Mouse (Mus musculus) stomach, embryonic 15.5 days (tissue): ENCODE results near the gene Chd9. TPM values are rescaled to one million over a fixed set of nuclear protein-coding genes. Genes with fewer than 3 reads are reported as not detected.

Experiments used
- ATAC-seq: fragments of 200-750 bp; cut with Nextera tagmentation; 2 replicates; pipeline ENCODE4 v1.8.0; 2017; ENCODE audit warnings: low read depth, moderate number of reproducible peaks, moderate TSS enrichment; ENCODE audit not compliant: insufficient read depth, low FRiP score
- H3K27ac ChIP-seq: fragments of 300-500 bp; sonication (generic); 2 replicates; pipeline ENCODE4 v1.5.1; 2015; ENCODE audit warnings: mild to moderate bottlenecking, inconsistent platforms
- H3K27me3 ChIP-seq: fragments of 300-500 bp; sonication (generic); replicated peaks from 2 replicates; pipeline ENCODE4 v1.6.1; 2015; ENCODE audit warnings: inconsistent platforms
- H3K36me3 ChIP-seq: fragments of 300-500 bp; sonication (generic); 2 replicates; pipeline ENCODE4 v1.6.1; 2015; ENCODE audit warnings: inconsistent platforms
- H3K4me1 ChIP-seq: fragments of 300-500 bp; sonication (generic); 2 replicates; pipeline ENCODE4 v1.6.1; 2015; ENCODE audit warnings: inconsistent platforms
- H3K4me2 ChIP-seq: fragments of 300-500 bp; sonication (generic); 2 replicates; pipeline ENCODE4 v1.6.1; 2015; ENCODE audit warnings: mild to moderate bottlenecking, inconsistent platforms
- H3K4me3 ChIP-seq: fragments of 300-500 bp; sonication (generic); replicated peaks from 2 replicates; pipeline ENCODE4 v1.5.1; 2015; ENCODE audit warnings: inconsistent platforms
- H3K9ac ChIP-seq: fragments of 300-500 bp; sonication (generic); 2 replicates; pipeline ENCODE4 v1.6.1; 2015; ENCODE audit warnings: inconsistent platforms
- H3K9me3 ChIP-seq: fragments of 300-500 bp; sonication (generic); 2 replicates; pipeline ENCODE4 v1.6.1; 2016; ENCODE audit warnings: inconsistent platforms
- WGBS: fragments of 180-500 bp; shearing (Covaris S2); methylation state at CpG from one replicate; pipeline ENCODE4 v1.1.7; 2015; 5-methylcytosine and 5-hydroxymethylcytosine counted together
- polyA plus RNA-seq: library from polyadenylated mRNA; unstranded; fragments of >200 nt; fragmentation: Nextera tagmentation; extraction: Ambion mirVana; gene quantifications from 2 replicates; pipeline ENCODE4 v1.2.1, GENCODE M21; 2015

Chd9 gene
- polyA plus RNA-seq, 1 experiment from 2014 or later, result 185 TPM

DNA sequence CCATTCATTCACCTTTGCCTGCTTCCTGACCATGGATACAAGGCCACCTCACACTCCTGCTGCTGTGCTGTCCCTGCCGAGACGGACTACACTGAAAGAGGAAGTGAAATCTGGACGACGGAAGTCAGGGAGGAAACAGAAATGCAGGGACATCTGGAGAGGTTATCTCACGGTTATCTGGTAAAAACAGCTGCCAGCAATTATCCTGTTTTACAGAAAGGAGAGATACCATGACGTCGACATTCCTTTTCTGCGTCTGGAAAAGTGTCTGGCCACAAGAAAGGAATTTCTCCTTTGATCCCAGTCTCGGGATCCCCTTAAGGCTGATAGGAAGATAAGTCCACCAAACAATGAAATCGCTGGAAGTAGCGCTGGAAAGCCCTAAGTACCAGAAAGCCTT is 5.7 kb upstream of the Chd9 start:
- no peak overlapping the region for H3K27ac ChIP-seq
- H3K27me3 ChIP-seq, result no peaks in the 10 kb centered on the region
- H3K4me3 ChIP-seq, result no peak overlapping the region
- no peaks in the 10 kb centered on the region for H3K36me3 ChIP-seq
- no peak for ATAC-seq
- WGBS, result 27% methylated on average over 11 of the region's 11 CpGs
- no peaks in the 10 kb centered on the region for H3K4me1 ChIP-seq
- no peak overlapping the region for H3K9ac ChIP-seq
- no peak overlapping the region for H3K4me2 ChIP-seq
- H3K9me3 ChIP-seq, result no peaks in the 10 kb centered on the region

DNA sequence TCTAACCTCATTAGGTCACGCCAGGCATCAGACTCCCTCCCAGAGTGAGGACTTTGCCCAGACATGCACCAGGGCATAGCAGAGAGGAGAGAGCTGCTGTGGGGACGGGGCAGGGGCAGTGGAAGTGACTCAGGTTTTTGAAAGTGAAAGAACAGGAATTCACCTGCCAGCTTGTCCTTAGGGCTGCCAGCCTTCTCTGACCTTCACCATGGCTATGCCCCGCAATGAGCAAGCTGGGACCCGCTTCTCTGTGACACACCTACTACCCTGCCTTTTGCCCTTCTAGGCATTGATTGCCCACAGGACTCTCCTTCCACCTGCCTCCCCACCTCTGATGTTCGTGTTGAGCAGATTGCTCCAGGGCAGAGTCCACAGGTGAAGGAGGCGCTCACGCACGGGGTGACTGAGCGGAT is 2.7 kb upstream of the Chd9 start:
- Histone ChIP-seq H3K36me3 (no peaks in the 10 kb centered on the region), H3K27ac (peak overlapping the region; percentile 67), H3K4me2 (peak overlapping the region; percentile 40), H3K27me3 (no peaks in the 10 kb centered on the region), H3K9ac (no peak overlapping the region), H3K9me3 (no peaks in the 10 kb centered on the region), H3K4me3 (no peak overlapping the region), H3K4me1 (peaks cover 9% of the 10 kb centered on the region; the same call in 1 of the 2 replicates)
- WGBS, result 67% methylated on average over 9 of the region's 9 CpGs
- peak; percentile 25 for ATAC-seq

DNA sequence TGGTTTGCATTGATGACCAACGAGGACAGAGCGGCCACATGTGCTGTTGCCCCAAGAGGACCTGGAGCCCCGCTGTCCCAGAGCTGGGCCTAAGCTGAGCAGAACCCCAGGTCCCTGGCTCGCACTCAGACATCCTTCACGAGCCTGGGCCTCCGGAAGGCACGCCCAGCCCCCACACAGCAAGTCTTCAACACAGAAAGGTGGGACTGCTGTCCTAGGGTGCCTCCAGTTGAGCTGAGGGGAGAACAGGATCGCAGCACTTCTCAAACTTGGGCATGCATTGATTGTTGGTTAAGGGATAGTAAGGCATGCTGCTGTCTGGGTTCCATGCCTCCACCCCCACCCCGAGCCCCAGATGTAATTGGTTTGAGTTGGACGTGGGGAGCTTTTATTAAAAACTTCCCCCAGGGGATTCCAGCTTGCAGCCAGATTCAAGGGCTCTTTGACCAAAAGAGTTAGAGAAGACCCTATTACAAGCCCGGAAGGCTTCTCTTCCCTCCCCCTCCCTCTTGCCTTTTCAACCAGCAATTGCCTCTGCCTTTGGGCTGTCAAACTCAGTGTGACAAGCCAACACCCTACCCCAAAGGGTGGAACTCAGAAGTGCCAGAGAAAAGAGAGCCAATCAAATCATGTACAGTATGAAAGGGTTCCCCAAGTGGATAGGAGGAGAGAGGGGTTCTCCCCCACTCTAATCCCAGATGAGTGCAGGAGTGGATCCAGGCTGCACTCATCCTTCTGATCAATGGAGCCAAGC is 1.0 kb downstream of the Chd9 start:
- ATAC-seq, result peak; percentile 68
- 5% methylated on average over 11 of the region's 11 CpGs for WGBS
- H3K9me3 ChIP-seq, result no peaks in the 10 kb centered on the region

GRCm38 (mm10) chr8:90829825-90830224 is 1.7 kb downstream of the Chd9 start:
- peak overlapping the region; percentile 81 for H3K4me2 ChIP-seq
- 55% methylated on average over 1 of the region's 1 CpGs for WGBS
- no peaks in the 10 kb centered on the region for H3K27me3 ChIP-seq
- peaks cover 9% of the 10 kb centered on the region; the same call in 1 of the 2 replicates for H3K4me1 ChIP-seq
- no peaks in the 10 kb centered on the region for H3K9me3 ChIP-seq
- H3K9ac ChIP-seq, result no peak overlapping the region
- no peak overlapping the region for H3K27ac ChIP-seq
- ATAC-seq, result no peak
- no peaks in the 10 kb centered on the region for H3K36me3 ChIP-seq
- H3K4me3 ChIP-seq, result peak overlapping the region; percentile 57; the same call in 1 of the 2 replicates

More for the DNA sequence above, 1.0 kb downstream of the Chd9 start:
- H3K4me2 ChIP-seq, result peak overlapping the region; percentile 81
- H3K4me1 ChIP-seq, result peaks cover 9% of the 10 kb centered on the region; the same call in 1 of the 2 replicates
- no peaks in the 10 kb centered on the region for H3K36me3 ChIP-seq
- no peak overlapping the region for H3K9ac ChIP-seq
- H3K27me3 ChIP-seq, result no peaks in the 10 kb centered on the region
- H3K27ac ChIP-seq, result peak overlapping the region; percentile 65
- H3K4me3 ChIP-seq, result peak overlapping the region; percentile 57

GRCm38 (mm10) chr8:90830980-90831379 is 2.8 kb downstream of the Chd9 start:
- Histone ChIP-seq H3K9ac (no peak overlapping the region), H3K4me3 (no peak overlapping the region), H3K9me3 (no peaks in the 10 kb centered on the region), H3K4me1 (peaks cover 9% of the 10 kb centered on the region; the same call in 1 of the 2 replicates), H3K27ac (no peak overlapping the region), H3K27me3 (no peaks in the 10 kb centered on the region), H3K36me3 (no peaks in the 10 kb centered on the region), H3K4me2 (no peak overlapping the region)
- WGBS, result 60% methylated on average over 8 of the region's 8 CpGs
- no peak for ATAC-seq

GRCm38 (mm10) chr8:90832576-90833289 is 4.6 kb downstream of the Chd9 start:
- Histone ChIP-seq H3K9me3 (no peaks in the 10 kb centered on the region), H3K4me2 (no peak overlapping the region), H3K4me3 (no peak overlapping the region), H3K9ac (no peak overlapping the region), H3K27ac (no peak overlapping the region), H3K4me1 (peaks cover 9% of the 10 kb centered on the region; the same call in 1 of the 2 replicates), H3K27me3 (no peaks in the 10 kb centered on the region), H3K36me3 (no peaks in the 10 kb centered on the region)
- no peak for ATAC-seq
- 68% methylated on average over 5 of the region's 5 CpGs for WGBS

DNA sequence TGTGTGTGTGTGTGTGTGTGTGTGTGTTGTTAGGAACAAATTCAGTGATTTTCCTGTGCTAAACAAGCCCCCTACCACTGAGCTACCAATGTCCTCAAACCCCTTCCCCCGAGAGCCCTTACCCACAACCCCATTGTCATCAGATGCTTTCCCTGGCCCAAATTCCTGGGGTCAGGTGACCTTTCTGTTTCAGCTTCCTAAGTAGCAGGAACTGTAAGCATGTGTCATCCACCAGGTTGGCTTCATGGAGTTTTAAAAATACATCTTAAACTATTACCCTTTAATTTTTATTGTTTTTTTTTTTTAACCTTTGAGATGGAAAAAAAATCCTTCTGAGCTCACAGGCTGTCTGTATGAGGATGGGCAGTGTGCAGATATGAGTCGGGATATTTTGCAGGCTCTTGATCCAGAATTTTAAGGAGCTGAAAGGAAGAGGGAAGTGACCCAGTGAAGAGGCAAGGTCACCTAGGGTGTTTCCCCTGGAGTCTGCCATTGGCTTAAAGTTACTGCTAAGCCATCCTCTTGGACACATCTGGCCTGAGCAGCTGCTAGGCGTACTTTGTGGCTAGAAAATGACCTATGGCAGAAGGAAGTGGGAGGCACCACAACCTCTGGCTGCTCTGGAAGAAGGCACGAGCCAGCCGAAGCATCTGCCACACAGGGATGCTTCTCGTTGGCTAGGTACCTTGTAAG is 5.6 kb downstream of the Chd9 start:
- H3K27ac ChIP-seq, result no peak overlapping the region
- 0 out of 2 replicates have a peak, but pooled peaks cover 3% of the 10 kb centered on the region for H3K4me1 ChIP-seq
- no peaks in the 10 kb centered on the region for H3K9me3 ChIP-seq
- H3K9ac ChIP-seq, result no peak overlapping the region
- no peak for ATAC-seq
- no peaks in the 10 kb centered on the region for H3K36me3 ChIP-seq
- 62% methylated on average over 6 of the region's 6 CpGs for WGBS
- H3K4me2 ChIP-seq, result no peak overlapping the region
- no peak overlapping the region for H3K4me3 ChIP-seq
- H3K27me3 ChIP-seq, result no peaks in the 10 kb centered on the region

- no peak overlapping the region for H3K27ac ChIP-seq
- no peaks in the 10 kb centered on the region for H3K9me3 ChIP-seq
- no peaks in the 10 kb centered on the region for H3K27me3 ChIP-seq
- no peaks in the 10 kb centered on the region for H3K36me3 ChIP-seq
- 0 out of 2 replicates have a peak, but pooled peaks cover 3% of the 10 kb centered on the region for H3K4me1 ChIP-seq
- ATAC-seq, result no peak
- H3K4me2 ChIP-seq, result no peak overlapping the region
- no peak overlapping the region for H3K9ac ChIP-seq
- H3K4me3 ChIP-seq, result no peak overlapping the region
- 69% methylated on average over 3 of the region's 3 CpGs for WGBS
Measured at GRCm38 (mm10) chr8:90834321-90834672, 6.1 kb downstream of the Chd9 start.

DNA sequence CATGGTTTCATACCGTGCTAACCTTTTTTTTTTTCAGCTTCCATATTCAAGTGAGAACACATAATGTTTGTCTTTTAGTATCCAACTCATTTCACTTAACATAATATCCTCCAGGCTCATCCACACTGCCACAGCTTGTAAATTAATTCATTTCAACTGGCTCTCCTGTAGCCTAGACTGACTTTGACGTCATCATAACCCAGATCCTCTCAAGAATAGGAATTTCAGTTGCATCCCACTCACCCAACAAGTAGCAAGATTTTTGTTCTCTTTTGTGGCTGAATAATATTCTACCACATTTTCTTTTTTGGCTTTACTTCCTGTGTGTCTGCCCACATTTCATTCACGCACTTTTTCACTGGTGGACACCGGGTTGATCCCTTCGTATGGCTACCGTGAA is 9.3 kb downstream of the Chd9 start:
- no peak overlapping the region for H3K27ac ChIP-seq
- ATAC-seq, result no peak
- H3K4me2 ChIP-seq, result no peak overlapping the region
- no peak overlapping the region for H3K9ac ChIP-seq
- no peaks in the 10 kb centered on the region for H3K27me3 ChIP-seq
- H3K4me3 ChIP-seq, result no peak overlapping the region
- H3K36me3 ChIP-seq, result no peaks in the 10 kb centered on the region
- no peaks in the 10 kb centered on the region for H3K9me3 ChIP-seq
- WGBS, result 91% methylated on average over 6 of the region's 6 CpGs
- peaks cover 3% of the 10 kb centered on the region; the same call in 1 of the 2 replicates for H3K4me1 ChIP-seq

DNA sequence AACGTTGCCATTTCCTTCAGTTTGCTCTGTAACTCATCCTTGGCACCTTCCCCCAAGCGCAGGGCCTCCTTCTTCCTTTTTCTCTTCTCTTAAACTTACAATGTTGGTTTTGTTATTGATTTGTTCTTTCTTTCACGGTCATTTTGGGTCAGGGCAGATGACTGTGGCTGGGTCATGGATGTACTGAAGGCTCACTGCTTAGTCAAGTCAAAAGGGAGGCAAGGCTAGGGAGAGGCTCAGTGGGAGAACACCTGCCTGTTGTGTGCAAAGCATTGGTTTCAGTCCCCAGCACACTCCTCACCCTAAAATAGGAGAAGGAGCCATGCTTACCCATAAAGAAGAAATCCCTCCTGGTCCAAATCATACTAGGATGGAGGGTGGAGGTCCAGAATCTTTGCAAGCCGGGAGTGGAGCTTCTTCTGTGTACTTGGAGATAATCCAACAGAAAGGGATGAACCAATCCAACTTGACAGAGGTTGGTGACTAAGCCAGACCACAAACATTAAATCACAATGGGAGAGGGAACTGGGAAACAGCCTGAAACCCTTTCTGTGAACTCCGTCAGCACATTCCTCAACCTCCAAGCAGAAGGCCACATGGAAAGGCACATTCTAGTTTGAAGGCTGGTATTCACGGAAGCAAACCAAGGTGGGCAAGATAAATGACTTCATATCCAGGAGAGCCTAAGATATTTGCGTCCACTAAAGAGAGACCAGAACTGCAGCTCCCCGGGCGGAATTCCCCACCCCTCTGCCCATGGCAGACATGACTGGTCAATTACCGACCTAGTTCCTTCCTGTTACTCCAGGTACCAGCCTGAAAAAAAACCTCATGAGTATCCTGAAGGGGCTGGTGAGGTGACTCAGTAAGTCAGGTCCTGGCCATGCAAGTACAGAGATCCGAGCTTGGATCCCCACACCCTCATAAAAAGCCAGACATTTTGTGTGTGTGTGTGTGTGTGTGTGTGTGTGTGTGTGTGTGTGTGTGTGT is 11.9 kb downstream of the Chd9 start:
- H3K9me3 ChIP-seq, result no peaks in the 10 kb centered on the region
- peak; percentile 45; the same call in 1 of the 2 replicates for ATAC-seq
- no peak overlapping the region for H3K9ac ChIP-seq
- 57% methylated on average over 11 of the region's 11 CpGs for WGBS
- no peak overlapping the region for H3K4me2 ChIP-seq
- H3K36me3 ChIP-seq, result no peaks in the 10 kb centered on the region
- H3K27ac ChIP-seq, result 0 out of 2 replicates have a peak overlapping the region, but pooled peaks have one; percentile 21
- H3K4me1 ChIP-seq, result peaks cover 3% of the 10 kb centered on the region; the same call in 1 of the 2 replicates
- H3K4me3 ChIP-seq, result no peak overlapping the region
- H3K27me3 ChIP-seq, result no peaks in the 10 kb centered on the region

GRCm38 (mm10) chr8:90841321-90841720 is 13.2 kb downstream of the Chd9 start:
- Histone ChIP-seq H3K27me3 (no peaks in the 10 kb centered on the region), H3K9me3 (no peaks in the 10 kb centered on the region), H3K36me3 (no peaks in the 10 kb centered on the region), H3K4me2 (no peak overlapping the region), H3K4me3 (no peak overlapping the region), H3K9ac (no peak overlapping the region), H3K4me1 (peaks cover 3% of the 10 kb centered on the region; the same call in 1 of the 2 replicates), H3K27ac (0 out of 2 replicates have a peak overlapping the region, but pooled peaks have one; percentile 16)
- ATAC-seq, result no peak
- WGBS, result 69% methylated on average over 13 of the region's 13 CpGs
